Mouse (Mus musculus) kidney, adult 2 months (tissue): ENCODE measurements around the gene Trim39.

Experiments
- CTCF ChIP-seq: fragments of 200-500 bp; conservative IDR thresholded peaks from 2 replicates; pipeline ENCODE4 v1.5.1; 2011; ENCODE audit warnings: low read depth, mild to moderate bottlenecking, control low read depth, low read length, moderate library complexity, mixed read lengths; ENCODE audit not compliant: insufficient read depth, insufficient read length
- POLR2A ChIP-seq: fragments of 200-500 bp; IDR thresholded peaks from one replicate; pipeline ENCODE4 v1.6.1; 2011; ENCODE audit warnings: low read depth, low read length, control low read depth

DNA sequence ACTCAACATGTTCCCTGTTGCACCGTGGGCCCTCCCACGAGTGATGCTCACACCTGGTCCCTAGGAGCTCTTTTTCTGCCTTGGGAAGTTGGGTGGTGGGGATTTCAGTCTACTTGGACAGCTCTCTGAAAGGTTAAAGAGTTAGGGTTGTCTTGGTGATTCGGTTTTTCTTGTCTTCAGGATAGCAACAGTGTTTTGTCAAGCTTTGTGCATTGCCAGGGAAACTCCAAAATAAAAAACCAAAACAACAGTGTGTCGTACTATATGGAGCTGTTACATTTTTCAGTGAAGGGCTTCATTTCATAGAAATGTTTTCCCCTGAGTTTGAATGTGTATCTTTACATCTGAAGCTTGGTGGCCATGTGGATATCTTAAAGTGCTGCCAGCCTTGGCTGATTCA lies 2.7 kb upstream of the Trim39 start:
- TF ChIP-seq POLR2A = no peak
- TF ChIP-seq CTCF = no peak
